Mouse (Mus musculus): ENCODE results near the gene Cyba. TPM values are rescaled to one million over a fixed set of nuclear protein-coding genes. Genes with fewer than 3 reads are reported as not detected.

Cyba gene
- total and polyA plus RNA-seq, 3 experiments, result 321 to 344 (median 338) TPM

DNA sequence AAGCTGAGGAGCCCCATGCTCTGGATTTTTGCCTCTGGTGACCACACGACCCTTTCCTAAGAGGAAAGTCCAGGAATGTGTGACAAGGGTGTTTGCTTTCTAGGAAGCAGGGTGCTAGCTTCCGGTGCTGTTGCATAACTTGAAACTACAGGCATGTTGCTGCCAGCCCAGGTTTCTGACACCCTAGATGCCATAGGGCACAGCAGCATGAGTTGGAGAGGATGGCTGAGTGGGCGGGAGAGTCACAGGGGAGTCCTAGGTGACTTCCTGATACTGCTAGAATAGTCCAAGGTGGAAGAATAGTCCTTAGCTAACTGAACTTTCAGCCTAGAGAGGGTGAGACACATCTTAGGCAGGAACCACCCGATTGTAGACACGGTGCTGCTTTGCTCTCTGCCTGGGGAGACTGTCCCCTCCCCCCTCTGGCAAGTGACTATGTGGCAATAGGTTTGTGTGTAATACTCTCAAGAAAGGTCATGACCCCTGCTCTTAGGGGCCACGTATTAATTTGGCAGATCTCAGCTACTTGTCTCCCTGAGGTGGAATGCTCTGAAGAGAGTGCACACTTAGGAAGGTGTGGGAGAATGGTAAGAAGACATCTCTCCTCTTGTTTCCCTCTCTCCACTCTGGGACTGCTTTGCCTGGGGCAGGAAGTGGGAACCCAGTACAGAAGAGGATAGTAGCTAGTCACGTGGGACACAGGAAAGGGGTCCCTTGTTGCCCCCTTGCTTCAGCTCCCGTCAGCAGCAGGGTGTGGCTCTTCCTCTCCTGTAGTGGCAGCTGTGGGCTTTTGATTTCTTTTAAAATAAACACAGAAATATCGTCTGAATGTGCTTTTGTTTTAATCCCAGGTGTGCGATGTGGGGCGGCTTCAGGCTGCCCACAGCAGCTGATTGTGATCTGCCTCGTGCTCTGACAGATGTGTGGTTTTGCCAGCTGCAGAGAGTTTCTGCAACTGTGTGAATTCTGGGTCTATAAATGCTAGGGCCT is 31.2 kb upstream of the Cyba start:
- Histone ChIP-seq H3K4me1 (ENCODE audit: control insufficient read depth in 1 of 2, insufficient read depth in 2 of 2, low read length in 2 of 2) (peaks cover 2 to 32% of the 10 kb centered on the region in 2 experiments; a peak in 3 of 4 replicates), H3K27ac (ENCODE audit: control insufficient read depth, low read depth, low read length) (no peak overlapping the region)
- TF ChIP-seq USF1 (IDR thresholded peaks at IDR 0.05; ENCODE audit: low read depth, low read length), result peak; percentile 74
- peak; percentile 77; the same call in 1 of the 2 replicates for TF ChIP-seq BHLHE40 (IDR thresholded peaks at IDR 0.05; ENCODE audit: borderline replicate concordance, low read depth, low read length)
- no peak for TF ChIP-seq SMC3 (IDR thresholded peaks at IDR 0.05; ENCODE audit: low read depth, low read length)
- no peak for TF ChIP-seq UBTF (IDR thresholded peaks at IDR 0.05; ENCODE audit: borderline replicate concordance, insufficient read depth, low read depth, low read length)
- no peak for TF ChIP-seq RAD21 (IDR thresholded peaks at IDR 0.05; ENCODE audit: low read depth, low read length)
- peak; percentile 42; the same call in 1 of the 2 replicates for TF ChIP-seq TCF12 (IDR thresholded peaks at IDR 0.05; ENCODE audit: low read depth, low read length)
- TF ChIP-seq TBP (IDR thresholded peaks at IDR 0.05; ENCODE audit: low read depth, low read length), result no peak
- TF ChIP-seq MYC (IDR thresholded peaks at IDR 0.05; ENCODE audit: low read depth, low read length), result no peak
- no peak for TF ChIP-seq TAL1 (IDR thresholded peaks at IDR 0.05; ENCODE audit: low read length)
- TF ChIP-seq POLR2A (IDR thresholded peaks at IDR 0.05; ENCODE audit: control insufficient read depth in 1 of 2, insufficient read depth in 1 of 2, low read depth in 1 of 2, low read length in 2 of 2, poor library complexity in 1 of 2), result no peak
- no peak for TF ChIP-seq HCFC1 (IDR thresholded peaks at IDR 0.05; ENCODE audit: low read depth, low read length)
- peak; percentile 48; the same call in 1 of the 2 replicates for TF ChIP-seq ETS1 (IDR thresholded peaks at IDR 0.05; ENCODE audit: low read depth, low read length)
- no peak for TF ChIP-seq KAT2A (conservative IDR thresholded peaks at IDR 0.05; ENCODE audit: low read depth, low read length)
- TF ChIP-seq ZNF384 (IDR thresholded peaks at IDR 0.05; ENCODE audit: low read depth, low read length), result no peak
- TF ChIP-seq EP300 (IDR thresholded peaks at IDR 0.05; ENCODE audit: low read depth in 1 of 2, low read length in 2 of 2), result no peak
- no peak for TF ChIP-seq JUND (IDR thresholded peaks at IDR 0.05; ENCODE audit: low read depth, low read length)
- TF ChIP-seq MEF2A (IDR thresholded peaks at IDR 0.05; ENCODE audit: extremely low read depth, insufficient replicate concordance, low read depth, low read length, poor library complexity, severe bottlenecking), result no peak
- TF ChIP-seq GABPA (IDR thresholded peaks at IDR 0.05; ENCODE audit: low read depth, low read length), result no peak
- no peak for TF ChIP-seq POLR2AphosphoS5 (IDR thresholded peaks at IDR 0.05; ENCODE audit: borderline replicate concordance, low read depth, low read length)

More for the DNA sequence above, 31.2 kb upstream of the Cyba start:
- peak; percentile 31 for DNase-seq (ENCODE audit: low read depth, low spot score)
- no peaks in the 10 kb centered on the region for H3K79me2 ChIP-seq (ENCODE audit: control insufficient read depth, insufficient read depth, low read length, poor library complexity)
- no peaks in the 10 kb centered on the region for H3K9me3 ChIP-seq (replicated peaks; ENCODE audit: insufficient read depth, low read length)
- no peak overlapping the region for H3K4me3 ChIP-seq (ENCODE audit: control insufficient read depth in 1 of 2, insufficient read depth in 1 of 2, low read depth in 2 of 2, low read length in 2 of 2)
- no peak overlapping the region for H3K9ac ChIP-seq (ENCODE audit: control insufficient read depth, low read depth, low read length, poor library complexity, severe bottlenecking)
- no peaks in the 10 kb centered on the region for H3K27me3 ChIP-seq (ENCODE audit: control insufficient read depth in 1 of 2, insufficient read depth in 2 of 2, low read length in 2 of 2)
- peaks cover 0 to 8% of the 10 kb centered on the region in 2 experiments; a peak in 3 of 4 replicates for H3K36me3 ChIP-seq (ENCODE audit: control insufficient read depth in 1 of 2, insufficient read depth in 2 of 2, low read length in 2 of 2)

Data from MEL (cell line).